Comparison of ENCODE assay signal across 10 mouse cellular contexts in the genomic region with DNA sequence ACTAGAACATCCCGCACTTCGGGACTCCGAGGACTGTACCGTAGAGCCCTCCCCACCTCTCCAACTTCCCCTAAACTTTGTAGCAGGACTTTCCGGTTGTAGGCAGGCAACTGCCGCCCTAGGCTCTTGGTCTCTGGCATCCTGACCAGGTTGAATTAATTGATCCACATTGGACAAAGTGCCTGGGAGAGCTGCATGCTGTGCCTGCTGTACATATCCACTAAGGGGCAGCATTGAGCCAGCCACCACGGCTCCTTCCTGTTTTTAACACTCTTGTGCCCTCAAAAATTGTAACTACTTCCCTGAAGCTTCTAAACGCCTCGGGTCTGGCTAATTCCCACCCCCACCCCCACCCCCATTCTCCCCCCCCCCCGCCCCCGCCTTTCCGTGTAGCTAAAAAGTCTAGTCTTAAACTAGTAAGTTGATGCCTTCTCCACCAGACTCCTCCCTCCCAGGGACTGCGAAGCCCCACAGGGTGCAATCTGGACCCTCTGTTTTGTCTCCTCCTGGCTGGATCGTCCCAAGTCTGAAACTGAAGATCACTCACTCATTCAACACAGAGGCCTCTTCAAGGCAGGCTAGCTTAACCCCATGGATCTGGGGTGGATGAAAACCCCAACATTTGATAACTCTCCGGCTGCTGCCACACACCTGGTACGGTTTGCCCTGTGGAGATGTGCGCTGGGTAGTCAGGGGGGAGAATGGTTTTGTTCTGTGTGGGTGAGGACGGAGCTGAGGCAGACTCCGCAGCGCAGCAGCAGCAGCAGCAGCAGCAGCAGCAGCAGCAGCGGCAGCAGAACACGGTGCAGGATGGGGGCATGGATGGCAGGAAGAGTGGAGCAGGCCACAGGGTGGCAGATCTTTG.
DNase-seq lines count a peak whose midpoint lies in the region; ATAC-seq lines count a peak whose summit lies in the region.
"Had no signal": no experiment of that assay in that cellular context is flagged by ENCODE, and none has a peak within 500 bp of the region (broad histone marks: within the 10 kb centered on the region; RNA-seq: fewer than 3 reads in every experiment).

No protein-coding gene starts in this region.

- peak overlapping the region; percentile 23 for H3K4me3 ChIP-seq in embryonic facial prominence, embryonic 13.5 days
- H3K4me3 ChIP-seq in intestine, embryonic 14.5 days (ENCODE audit: low read depth, low read length) = peak overlapping the region; percentile 1; the same call in 1 of the 2 replicates
- H3K4me3 ChIP-seq in stomach, embryonic 14.5 days (ENCODE audit: low read depth, low read length) = no peak overlapping the region
- H3K4me3 ChIP-seq: erythroblast, embryonic 14.5 days; myocyte had no signal

- WGBS in embryonic facial prominence, embryonic 13.5 days = 29% methylated on average over 19 of the region's 22 CpGs
- 36% methylated on average over 22 of the region's 22 CpGs for WGBS in intestine, embryonic 14.5 days
- WGBS in stomach, embryonic 14.5 days = 38% methylated on average over 22 of the region's 22 CpGs

- H3K27ac ChIP-seq in embryonic facial prominence, embryonic 13.5 days = no peak overlapping the region
- no peak overlapping the region; the same call in 1 of the 2 replicates for H3K27ac ChIP-seq in intestine, embryonic 14.5 days (ENCODE audit: low read depth)
- no peak overlapping the region for H3K27ac ChIP-seq in stomach, embryonic 14.5 days (ENCODE audit: low read length)

- peaks cover 13% of the 10 kb centered on the region for H3K4me1 ChIP-seq in embryonic facial prominence, embryonic 13.5 days
- peaks cover 4% of the 10 kb centered on the region; the same call in 1 of the 2 replicates for H3K4me1 ChIP-seq in intestine, embryonic 14.5 days (replicated peaks; ENCODE audit: control insufficient read depth, insufficient read depth, low read length)
- H3K4me1 ChIP-seq in stomach, embryonic 14.5 days (ENCODE audit: control insufficient read depth, insufficient read depth, low read length) = no peaks in the 10 kb centered on the region

- H3K27me3 ChIP-seq in embryonic facial prominence, embryonic 13.5 days = peaks cover 3% of the 10 kb centered on the region; the same call in 1 of the 2 replicates
- no peaks in the 10 kb centered on the region for H3K27me3 ChIP-seq in intestine, embryonic 14.5 days (replicated peaks; ENCODE audit: control insufficient read depth, insufficient read depth, low read length)
- no peaks in the 10 kb centered on the region for H3K27me3 ChIP-seq in stomach, embryonic 14.5 days (ENCODE audit: control insufficient read depth, insufficient read depth, low read length)

- DNase-seq in left cerebral cortex, postnatal 4 days = peak; percentile 46
- no peak for DNase-seq in left cerebral cortex, adult 8-10 months (ENCODE audit: low spot score in 2 of 2)
- DNase-seq in MN1 (ENCODE audit: low spot score) = peak; percentile 75
- DNase-seq in intestine, embryonic 14.5 days (ENCODE audit: low spot score) = no peak
- peak; percentile 40 for DNase-seq in lung, postnatal 14 days
- DNase-seq in left cerebral cortex, postnatal 36 days (ENCODE audit: low spot score in 2 of 2) = no peak

- no peaks in the 10 kb centered on the region for H3K9me3 ChIP-seq in embryonic facial prominence, embryonic 13.5 days
- H3K9me3 ChIP-seq in intestine, embryonic 14.5 days (ENCODE audit: control insufficient read depth, low read length) = no peaks in the 10 kb centered on the region
- no peaks in the 10 kb centered on the region for H3K9me3 ChIP-seq in stomach, embryonic 14.5 days (ENCODE audit: control insufficient read depth, low read depth, low read length)

- no peak for ATAC-seq in embryonic facial prominence, embryonic 13.5 days (ENCODE audit: insufficient number of reproducible peaks, insufficient read depth, low FRiP score, low TSS enrichment, low read depth)
- no peak for ATAC-seq in intestine, embryonic 14.5 days (replicated peaks; ENCODE audit: low FRiP score, low TSS enrichment, low read depth)
- ATAC-seq in stomach, embryonic 14.5 days (ENCODE audit: insufficient number of reproducible peaks, insufficient read depth, low FRiP score, low read depth) = no peak

- peak overlapping the region; percentile 56 for H3K4me2 ChIP-seq in embryonic facial prominence, embryonic 13.5 days
- H3K4me2 ChIP-seq in intestine, embryonic 14.5 days (ENCODE audit: low read length) = peak overlapping the region; percentile 36
- H3K4me2 ChIP-seq in stomach, embryonic 14.5 days (replicated peaks; ENCODE audit: low read depth, low read length) = peak overlapping the region; percentile 18; the same call in 1 of the 2 replicates

- intact Hi-C loops in left cerebral cortex, postnatal 4 days (cut with DNase I) = loop anchor here (5.0 to 10.0 kb wide), 2 partner anchors 438 to 555 kb away; no protein-coding TSS in a partner anchor
- intact Hi-C loops in left cerebral cortex, postnatal 36 days (cut with DNase I) = loop anchor here (2.0 to 5.0 kb wide), 2 partner anchors 423 to 437 kb away; no protein-coding TSS in a partner anchor

- no peaks in the 10 kb centered on the region for H3K36me3 ChIP-seq in embryonic facial prominence, embryonic 13.5 days
- no peaks in the 10 kb centered on the region for H3K36me3 ChIP-seq in intestine, embryonic 14.5 days (ENCODE audit: control insufficient read depth, insufficient read depth, low read length)
- H3K36me3 ChIP-seq in stomach, embryonic 14.5 days (ENCODE audit: control insufficient read depth, insufficient read depth, low read length) = no peaks in the 10 kb centered on the region

- peak overlapping the region; percentile 54 for H3K9ac ChIP-seq in embryonic facial prominence, embryonic 13.5 days
- H3K9ac ChIP-seq in intestine, embryonic 14.5 days (ENCODE audit: low read length) = no peak overlapping the region
- H3K9ac ChIP-seq in stomach, embryonic 14.5 days (replicated peaks; ENCODE audit: low read depth, low read length) = no peak overlapping the region

Comparison
In these comparisons a context has a peak if more than half of its experiments do, and no peak if none do; other contexts are left out.
1. DNase-seq: peak in left cerebral cortex, postnatal 4 days (single experiment), MN1 (single experiment) and lung, postnatal 14 days (single experiment); none in left cerebral cortex, adult 8-10 months (0 of 2), intestine, embryonic 14.5 days (single experiment) and left cerebral cortex, postnatal 36 days (0 of 2).
2. Peak in every context shown above with its lines, with median percentiles within 50 percentile points of each other: H3K4me2 ChIP-seq.